Mouse (Mus musculus): ENCODE results near the gene Gria4.
A peak's percentile ranks its signal among the peaks of the same experiment; 100 is the strongest.
"Not testable (repeated sequence)": the region's sequence is repeated elsewhere in the genome, so short reads cannot be mapped to it uniquely, and the experiment has no call there.

Gene Gria4

DNA sequence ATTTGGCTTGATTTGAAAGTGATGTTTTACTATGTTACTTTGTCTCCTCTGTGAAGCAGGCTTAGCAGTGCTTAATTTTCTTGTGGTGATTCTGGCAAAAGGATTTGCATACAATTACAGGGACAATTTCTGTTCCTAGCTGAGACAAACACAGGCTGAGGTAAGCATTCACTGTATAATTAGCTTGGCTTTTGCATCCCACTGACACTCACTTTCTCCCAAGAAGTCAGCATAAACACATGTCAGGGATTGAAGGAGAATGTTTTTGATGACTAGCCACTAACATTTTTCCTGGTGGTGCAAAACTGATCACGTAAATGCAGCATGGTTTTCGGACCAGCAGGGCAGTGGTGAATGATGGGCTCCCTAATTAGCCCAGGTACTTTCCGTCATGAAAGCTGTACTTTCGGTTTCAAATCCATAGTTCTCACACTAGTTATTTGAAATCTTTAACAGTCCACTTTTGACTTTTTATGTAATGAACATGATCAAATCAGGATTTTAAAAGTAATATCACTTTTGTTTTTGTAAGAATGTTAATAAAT is 240.5 kb downstream of the Gria4 start:
- no peak for DNase-seq

DNA sequence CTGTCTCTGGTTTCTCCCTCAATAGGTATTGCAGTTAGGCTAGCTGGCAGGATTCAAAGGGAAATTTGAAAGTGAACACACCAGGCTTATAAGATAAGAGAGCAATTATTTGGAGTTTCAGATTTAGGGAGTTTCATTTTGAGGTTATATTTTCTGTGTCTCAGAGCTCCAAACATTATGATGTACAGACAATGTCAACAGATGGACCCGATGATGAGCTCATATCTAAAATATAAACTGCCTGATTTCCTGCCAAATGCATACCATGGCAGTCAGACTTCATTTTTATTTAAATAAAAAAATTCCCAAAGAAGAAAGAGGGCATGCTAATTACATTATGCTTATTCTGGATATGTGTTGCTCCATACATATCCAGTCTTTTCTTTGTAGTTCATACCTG is 256.8 kb downstream of the Gria4 start:
- no peak for DNase-seq

GRCm38 (mm10) chr9:4536514-4537150 is 259.4 kb downstream of the Gria4 start:
- peak; percentile 16 for DNase-seq

- no peak for DNase-seq
Measured at GRCm38 (mm10) chr9:4514563-4514885, 281.5 kb downstream of the Gria4 start.

DNA sequence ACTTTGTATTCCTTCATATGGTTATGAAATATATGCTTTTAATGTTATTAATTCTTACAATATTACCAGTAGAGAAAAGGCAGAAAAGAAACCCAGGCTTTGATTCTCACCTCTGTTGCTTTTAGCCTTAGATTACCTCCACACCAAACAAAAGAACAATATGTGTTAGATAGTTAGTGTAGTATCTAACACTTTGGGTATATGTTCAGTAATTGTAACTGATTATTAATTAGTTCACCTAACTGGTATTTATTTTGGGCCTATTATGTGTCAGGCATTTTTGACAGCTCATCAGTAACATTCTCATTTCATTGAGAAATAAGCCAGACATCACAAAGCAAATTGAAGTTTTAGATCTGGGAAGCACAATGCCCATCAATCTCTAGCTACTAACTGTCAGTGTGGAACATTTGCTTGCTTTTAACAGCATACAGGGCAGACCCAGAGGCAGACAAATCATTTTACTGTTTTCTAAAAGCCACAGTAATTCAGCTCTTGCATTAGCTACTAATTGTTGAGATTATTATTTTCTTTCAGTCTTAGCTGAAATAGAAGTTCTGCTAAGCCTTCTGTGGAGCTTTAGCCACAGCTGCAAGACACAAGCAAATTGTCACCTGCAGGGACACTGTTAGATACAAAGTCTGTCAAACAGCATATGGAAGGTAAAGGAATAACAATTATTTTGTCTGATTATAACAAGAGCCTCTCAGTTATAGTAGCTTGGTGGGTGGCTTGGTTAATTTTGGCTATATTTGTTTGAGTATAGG is 282.1 kb downstream of the Gria4 start:
- DNase-seq: no peak

- no peak for DNase-seq
Measured at GRCm38 (mm10) chr9:4506086-4506485, 289.9 kb downstream of the Gria4 start.

GRCm38 (mm10) chr9:4505087-4505486 is 290.9 kb downstream of the Gria4 start:
- DNase-seq: no peak

GRCm38 (mm10) chr9:4486428-4486827 is 309.6 kb downstream of the Gria4 start:
- no peak for DNase-seq

DNA sequence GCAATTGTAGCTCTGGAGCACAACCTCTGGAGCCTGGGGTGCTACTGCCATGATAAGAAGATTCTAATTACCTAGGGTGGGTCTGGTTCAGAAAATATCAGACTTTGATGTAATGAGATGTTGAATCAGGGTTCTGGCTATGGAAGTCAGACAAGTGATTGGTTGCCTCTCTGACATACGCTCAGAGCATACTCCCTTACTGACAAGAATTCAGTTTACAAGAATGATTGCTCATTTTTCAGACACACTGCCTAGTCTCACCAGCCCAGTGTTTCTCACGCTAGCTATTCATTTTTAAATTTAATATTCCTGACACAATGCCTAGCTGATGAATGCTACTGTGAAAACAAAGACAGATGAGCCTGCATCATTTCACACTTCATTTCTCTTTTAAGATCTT is 311.5 kb downstream of the Gria4 start:
- no peak for DNase-seq

DNA sequence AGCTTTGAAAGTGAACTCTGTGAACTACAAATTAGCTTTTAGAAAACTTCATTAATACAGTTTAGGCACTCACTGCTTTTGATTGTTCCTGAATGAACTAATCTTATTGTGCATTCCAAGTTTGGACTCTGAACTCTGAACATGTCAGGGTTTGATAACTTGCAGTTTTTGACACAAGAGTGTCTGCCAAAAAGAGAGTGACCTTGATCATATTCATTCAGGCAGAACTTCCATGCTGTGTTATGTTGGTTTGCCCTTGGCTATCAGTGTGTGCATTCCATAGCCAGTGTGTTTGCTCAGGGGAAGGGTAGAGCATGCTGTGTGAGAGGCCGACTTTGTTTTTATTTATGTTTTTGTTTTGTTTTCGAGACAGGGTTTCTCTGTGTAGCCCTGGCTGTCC is 325.2 kb downstream of the Gria4 start:
- DNase-seq: no peak

DNA sequence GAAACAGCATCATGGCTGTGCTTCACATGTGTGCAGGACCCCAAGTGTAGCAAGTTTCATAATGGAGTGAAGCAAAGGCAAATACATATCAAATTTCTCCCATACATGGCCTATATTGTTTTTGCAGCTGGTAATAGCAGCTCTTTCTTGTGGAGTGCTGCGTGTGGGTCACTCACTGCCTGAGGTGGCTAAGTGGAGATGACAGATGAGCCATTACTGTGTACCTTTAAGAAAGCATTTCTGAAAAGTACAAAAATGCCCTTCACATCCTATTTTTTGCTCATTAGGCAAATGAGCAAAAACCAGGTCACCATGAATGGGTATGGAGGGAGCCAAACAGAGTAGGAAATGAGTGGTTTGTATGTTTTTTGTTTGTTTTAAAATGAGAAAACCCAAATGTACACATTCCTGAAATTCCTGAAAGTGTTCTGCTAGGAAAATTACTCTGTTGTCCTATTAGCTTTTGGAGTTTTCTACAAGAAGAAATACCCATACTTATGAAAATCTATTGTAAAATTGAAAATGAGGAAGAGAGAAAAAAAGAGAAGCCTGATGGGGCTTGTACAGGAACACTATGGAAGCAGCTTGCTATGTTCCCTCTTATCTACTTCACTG is 336.5 kb downstream of the Gria4 start:
- DNase-seq: no peak

- no peak for DNase-seq
Measured at GRCm38 (mm10) chr9:4458193-4458592, 337.8 kb downstream of the Gria4 start.

- DNase-seq: no peak
Measured at GRCm38 (mm10) chr9:4457644-4458043, 338.4 kb downstream of the Gria4 start.

DNA sequence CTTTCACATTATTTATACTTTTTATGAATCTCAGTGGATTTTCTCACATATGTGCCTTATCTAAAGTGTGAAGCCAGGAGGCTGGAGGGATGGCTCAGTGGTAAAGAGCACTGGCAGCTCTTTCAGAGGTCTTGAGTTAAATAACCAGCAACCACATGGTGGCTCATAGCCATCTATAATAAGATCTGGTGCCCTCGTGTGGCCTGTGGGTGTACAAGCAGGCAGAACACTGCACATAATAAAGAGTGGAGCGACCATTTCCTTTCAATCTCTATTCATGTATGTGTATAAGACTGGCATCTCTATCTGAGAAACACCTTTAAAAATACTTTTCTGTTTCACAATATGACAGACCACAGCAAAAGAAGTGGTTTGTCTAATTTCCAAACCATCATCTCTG is 353.1 kb downstream of the Gria4 start:
- peak; percentile 53 for DNase-seq

- not testable (repeated sequence) for DNase-seq
Measured at GRCm38 (mm10) chr9:4400801-4401200, 395.2 kb downstream of the Gria4 start.

- peak; percentile 63 for DNase-seq
Measured at GRCm38 (mm10) chr9:4376640-4377120, 419.4 kb downstream of the Gria4 start.

GRCm38 (mm10) chr9:4375828-4376639 is 420.0 kb downstream of the Gria4 start, which contains the start of gene Msantd4:
Gene Msantd4 (plus strand): TSS chr9:4376562.
- peak; percentile 97 for DNase-seq

All from kidney, postnatal 10 days (tissue).